Mouse (Mus musculus): Measurements from ENCODE around the gene Arfip1. TPM values are rescaled to one million over a fixed set of nuclear protein-coding genes. Genes with fewer than 3 reads are reported as not detected.

Gene Arfip1
- total RNA-seq (2021) (10 to 100 TPM; 50.7 to 52.1 TPM), polyA plus RNA-seq (2012; rRNA removed) (4.3 and 6.3 TPM in 2 replicates)
- long read RNA-seq, transcript Arfip1-203 (9 exons, 1,343 nt), result major isoform, 10 of 17 reads
- long read RNA-seq, partial matches to known transcripts, result 1 of 17 reads
- long read RNA-seq, other reads (novel, unspliced or antisense), result 3 of 17 reads

GRCm38 (mm10) chr3:84582023-84582912 is at the start of gene Arfip1:
TSS of gene Arfip1 (minus strand) at chr3:84582625.
- DNase-seq, result peak; percentile 99

GRCm38 (mm10) chr3:84631586-84631985 is 49.2 kb upstream of the Arfip1 start:
- no peak for DNase-seq

GRCm38 (mm10) chr3:84622026-84622425 is 39.6 kb upstream of the Arfip1 start:
- DNase-seq, result no peak

- no peak for DNase-seq
Observed at GRCm38 (mm10) chr3:84619725-84620124, 37.3 kb upstream of the Arfip1 start.

DNA sequence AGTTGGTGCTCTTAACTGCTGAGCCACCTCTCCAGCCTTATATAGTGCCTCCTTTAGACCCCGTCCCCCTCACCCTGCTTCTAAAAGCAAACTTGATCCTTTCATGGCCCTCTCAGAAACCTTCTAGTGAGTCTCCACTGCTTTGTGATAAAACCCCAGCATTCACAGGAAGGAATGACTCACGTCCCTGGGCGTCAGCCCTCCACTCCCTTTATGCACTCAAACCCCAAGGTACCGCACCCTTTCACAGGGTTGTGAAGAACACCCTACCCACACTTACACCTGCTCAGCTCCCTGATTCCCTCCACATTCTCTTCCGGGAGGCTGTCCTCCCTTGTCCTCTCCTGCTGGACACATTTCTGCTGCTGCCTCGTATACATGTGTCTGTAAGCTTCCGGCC is 36.6 kb upstream of the Arfip1 start:
- no peak for DNase-seq

GRCm38 (mm10) chr3:84618627-84619026 is 36.2 kb upstream of the Arfip1 start:
- DNase-seq, result no peak

- DNase-seq, result no peak
Observed at GRCm38 (mm10) chr3:84615856-84616225, 33.4 kb upstream of the Arfip1 start.

- peak; percentile 38 for DNase-seq
Observed at GRCm38 (mm10) chr3:84615050-84615855, 32.8 kb upstream of the Arfip1 start.

GRCm38 (mm10) chr3:84610183-84610710 is 27.8 kb upstream of the Arfip1 start:
- no peak for DNase-seq

DNA sequence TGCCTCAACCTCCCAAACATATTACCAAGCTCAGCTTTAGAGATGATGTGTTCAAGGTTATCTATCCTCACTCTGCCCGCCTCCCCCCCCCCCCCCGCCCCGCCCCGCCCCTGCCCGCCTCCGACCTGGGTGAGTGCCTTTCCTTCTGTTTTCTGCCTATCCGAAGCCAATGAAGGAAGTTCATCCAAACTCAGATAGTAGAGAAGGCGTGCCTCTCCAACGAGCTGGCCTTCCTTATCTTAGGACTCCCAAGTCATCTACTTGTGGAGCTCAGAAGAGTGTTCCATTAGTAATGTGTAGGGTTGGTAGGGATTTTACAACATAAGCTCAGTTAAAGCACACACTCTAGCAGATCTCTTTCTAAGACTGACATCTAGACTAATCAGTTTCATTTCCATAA is 20.8 kb upstream of the Arfip1 start:
- no peak for DNase-seq

GRCm38 (mm10) chr3:84602759-84603158 is 20.3 kb upstream of the Arfip1 start:
- no peak for DNase-seq

- DNase-seq, result no peak
Observed at GRCm38 (mm10) chr3:84601870-84602495, 19.6 kb upstream of the Arfip1 start.

DNA sequence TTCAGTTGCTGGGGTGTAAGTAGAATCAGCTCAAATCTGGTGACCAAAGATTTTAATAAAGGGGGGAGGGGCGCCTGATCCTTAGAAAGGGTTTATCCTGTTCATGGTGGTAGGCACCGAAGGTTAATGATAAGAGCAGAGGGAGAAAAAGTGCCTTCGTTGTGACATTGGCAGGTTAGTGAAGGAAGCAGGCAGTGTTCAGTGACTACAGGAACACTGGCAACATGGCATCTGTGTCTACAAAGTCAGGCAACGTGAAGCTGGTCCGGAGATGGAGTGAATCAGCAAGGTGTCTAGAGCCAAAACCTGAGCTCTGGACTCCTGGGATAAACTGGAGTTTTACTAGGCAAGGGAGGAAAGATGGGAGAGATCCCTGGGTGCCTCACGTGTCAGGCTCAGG is 16.3 kb upstream of the Arfip1 start:
- DNase-seq, result no peak

DNA sequence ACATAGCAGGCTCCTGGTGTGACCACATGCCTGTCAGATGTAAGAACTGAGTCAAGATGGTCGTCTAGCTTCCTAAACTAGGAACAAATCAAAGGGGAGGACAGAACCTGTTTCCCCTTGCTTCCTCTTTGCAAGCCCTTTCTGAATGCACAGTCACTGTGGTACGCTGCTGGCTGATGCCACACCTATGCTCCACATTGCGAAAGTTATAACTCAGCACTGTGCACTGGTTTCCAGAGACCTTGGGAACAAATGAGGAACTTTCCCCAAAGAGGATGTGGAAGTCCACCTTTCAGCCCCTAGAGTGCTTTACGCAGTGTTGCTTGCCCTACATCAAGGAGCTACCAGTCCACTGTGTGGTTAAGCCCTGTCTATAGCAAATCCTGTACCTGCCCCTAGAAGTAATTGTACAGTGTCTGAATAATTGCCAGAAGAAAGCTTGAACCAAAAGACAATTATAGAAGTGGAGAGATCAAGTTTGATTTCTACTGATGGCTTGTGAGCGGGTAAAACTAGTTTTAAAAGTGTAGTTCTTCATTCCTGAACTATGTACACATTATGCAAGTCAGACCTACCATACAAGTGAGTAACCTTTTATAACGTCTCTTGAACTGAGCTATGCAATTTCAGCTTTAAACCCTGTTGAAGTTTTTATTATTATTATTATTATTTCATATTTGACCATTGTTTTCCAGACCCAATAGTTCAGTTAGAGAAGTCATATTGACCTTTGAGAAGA is 15.7 kb upstream of the Arfip1 start:
- no peak for DNase-seq

DNA sequence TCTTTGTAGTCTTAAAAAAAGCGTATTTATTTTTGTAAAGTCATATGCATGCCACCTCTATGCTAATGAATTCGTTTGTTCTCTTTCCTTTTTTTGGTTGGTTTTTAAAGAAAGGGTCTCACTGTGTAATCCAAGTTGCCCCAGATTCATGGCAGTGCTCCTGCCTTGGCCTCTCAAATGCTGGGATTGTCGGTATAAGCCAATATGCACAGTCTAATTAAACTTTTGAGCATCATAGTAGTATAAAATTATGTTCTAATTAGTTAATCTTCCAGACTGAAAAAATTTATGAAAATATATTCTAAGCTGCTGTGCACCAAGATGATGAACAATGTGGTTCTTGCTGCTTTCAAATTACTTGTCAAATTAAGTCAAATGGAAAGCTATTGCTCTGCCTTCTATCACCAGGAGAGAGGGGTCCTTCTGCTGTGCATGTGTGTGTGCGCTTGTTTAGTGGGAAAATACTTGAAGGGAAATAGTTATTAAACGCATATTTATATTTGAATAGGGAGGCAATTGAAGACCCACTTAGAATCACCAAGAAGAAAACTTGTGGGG is 13.3 kb upstream of the Arfip1 start:
- DNase-seq, result no peak

GRCm38 (mm10) chr3:84594894-84595676 is 12.7 kb upstream of the Arfip1 start:
- DNase-seq, result peak; percentile 21

GRCm38 (mm10) chr3:84593274-84593673 is 10.8 kb upstream of the Arfip1 start, which contains the start of gene Tigd4:
TSS of gene Tigd4 (plus strand) at chr3:84593574.
- no peak for DNase-seq

- no peak for DNase-seq
Observed at GRCm38 (mm10) chr3:84586736-84587135, 4.3 kb upstream of the Arfip1 start.

DNA sequence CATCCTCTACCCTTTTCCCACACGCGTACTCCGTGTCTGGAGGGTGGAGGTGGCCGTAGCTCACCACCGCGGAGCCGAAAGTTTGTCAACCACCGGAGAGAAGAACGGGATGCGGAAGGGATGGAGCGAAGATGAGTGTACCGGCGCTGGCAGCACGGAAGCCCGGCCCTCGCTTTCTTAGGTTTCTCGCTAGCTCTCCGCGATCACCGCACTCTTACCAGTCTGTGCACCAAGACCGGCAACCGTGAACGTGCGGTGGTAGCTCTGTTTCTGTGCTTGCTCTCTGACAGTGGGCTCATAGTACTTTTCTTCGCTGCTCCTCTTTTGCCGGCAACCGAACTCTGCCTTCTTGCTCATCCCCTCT is 470 bp upstream of the Arfip1 start:
- no peak for DNase-seq

GRCm38 (mm10) chr3:84581696-84582022 is 766 bp downstream of the Arfip1 start:
- no peak for DNase-seq
